Mouse (Mus musculus): ENCODE measurements around the gene Enpp1.

GRCm38 (mm10) chr10:24642796-24643580, 69.0 kb downstream of the Enpp1 start:
- TF ChIP-seq ETS1 (IDR thresholded peaks at IDR 0.05; ENCODE audit: low read depth, low read length) = no peak
- no peak for TF ChIP-seq GATA1 (IDR thresholded peaks at IDR 0.05; ENCODE audit: low read depth, low read length)
- no peak for TF ChIP-seq POLR2AphosphoS2 (IDR thresholded peaks at IDR 0.05; ENCODE audit: low read length)
- TF ChIP-seq EP300 (IDR thresholded peaks at IDR 0.05; ENCODE audit: low read depth in 1 of 2, low read length in 2 of 2) = no peak
- TF ChIP-seq TCF12 (IDR thresholded peaks at IDR 0.05; ENCODE audit: low read depth, low read length) = no peak
- no peak for TF ChIP-seq POLR2A (IDR thresholded peaks at IDR 0.05; ENCODE audit: control insufficient read depth in 1 of 2, insufficient read depth in 1 of 2, low read depth in 1 of 2, low read length in 2 of 2, poor library complexity in 1 of 2)
- no peak for TF ChIP-seq CTCF (IDR thresholded peaks at IDR 0.05 in 2 of 3, conservative IDR thresholded peaks at IDR 0.05 in 1 of 3; ENCODE audit: control insufficient read depth in 1 of 3, insufficient read depth in 1 of 3, low read depth in 2 of 3, low read length in 3 of 3, poor library complexity in 1 of 3, severe bottlenecking in 1 of 3)
- no peak for TF ChIP-seq TAL1 (IDR thresholded peaks at IDR 0.05; ENCODE audit: low read length)
- no peak for TF ChIP-seq RAD21 (IDR thresholded peaks at IDR 0.05; ENCODE audit: low read depth, low read length)
- TF ChIP-seq CHD1 (IDR thresholded peaks at IDR 0.05; ENCODE audit: low read depth, low read length) = no peak
- TF ChIP-seq USF2 (IDR thresholded peaks at IDR 0.05; ENCODE audit: borderline replicate concordance in 1 of 2, insufficient read depth in 1 of 2, low read depth in 1 of 2, low read length in 2 of 2) = no peak
- no peak for TF ChIP-seq ZMIZ1 (IDR thresholded peaks at IDR 0.05; ENCODE audit: low read depth, low read length)
- no peak for TF ChIP-seq ZKSCAN1 (IDR thresholded peaks at IDR 0.05; ENCODE audit: low read depth, low read length)

Measured in MEL (cell line).